Mouse (Mus musculus) erythroblast, embryonic 14.5 days (primary cell): ENCODE results near the gene Gba.

Experiments used
- GATA1 ChIP-seq: IDR thresholded peaks from 2 replicates; pipeline ENCODE4 v1.6.1; 2012; ENCODE audit warnings: low read length, inconsistent platforms, mixed read lengths
- TAL1 ChIP-seq: IDR thresholded peaks from 3 replicates; pipeline ENCODE4 v1.6.1; 2012; ENCODE audit warnings: low read length, inconsistent platforms, mixed read lengths

GRCm38 (mm10) chr3:89159616-89160344 lies 42.9 kb upstream of the Gba start, which contains the start of gene Hcn3:
- TF ChIP-seq TAL1, result no peak
- TF ChIP-seq GATA1, result no peak
